Mouse (Mus musculus) gastrocnemius, postnatal 36 days (tissue): ENCODE results near the gene Cacna1c. TPM values are rescaled to one million over a fixed set of nuclear protein-coding genes. Genes with fewer than 3 reads are reported as not detected.
"Not testable (repeated sequence)": the region's sequence is repeated elsewhere in the genome, so short reads cannot be mapped to it uniquely, and the experiment has no call there.

Experiments used
- DNase-seq, 2 experiments: peaks; one replicate each; pipeline ENCODE4 v3.0.0; 2022
- intact Hi-C: fragments of 180-260 bp; cut with DNase I; formaldehyde crosslinking; loops from one replicate; pipeline ENCODE4 v1.15.1; 2025
- total RNA-seq, 2 experiments: library from RNA; stranded (reverse); gene quantifications; 2 replicates each; pipeline ENCODE4 v1.2.3; 2021

Cacna1c gene
- total RNA-seq, 2 experiments from 2014 or later, result 1.5 to 2.3 TPM

- intact Hi-C loops, result loop anchor here (5.0 kb wide), 1 partner anchor 217 kb away; no protein-coding TSS in a partner anchor
- DNase-seq, result no peak
Observed at GRCm38 (mm10) chr6:119215040-119215613, 18.9 kb upstream of the Cacna1c start.

- intact Hi-C loops, result no loop called here
- DNase-seq, result no peak
Observed at GRCm38 (mm10) chr6:119214190-119214589, 18.0 kb upstream of the Cacna1c start.

- DNase-seq, result no peak
Observed at GRCm38 (mm10) chr6:119213375-119213774, 17.2 kb upstream of the Cacna1c start.

GRCm38 (mm10) chr6:119206006-119206405 is 9.8 kb upstream of the Cacna1c start:
- not testable (repeated sequence) for DNase-seq

More at GRCm38 (mm10) chr6:119213375-119213774, 17.2 kb upstream of the Cacna1c start:
- intact Hi-C loops, result no loop called here

GRCm38 (mm10) chr6:119204915-119205314 is 8.7 kb upstream of the Cacna1c start:
- DNase-seq, result no peak
- intact Hi-C loops, result no loop called here

More at GRCm38 (mm10) chr6:119206006-119206405, 9.8 kb upstream of the Cacna1c start:
- intact Hi-C loops, result not testable (repeated sequence)

GRCm38 (mm10) chr6:119204286-119204685 is 8.1 kb upstream of the Cacna1c start:
- no peak for DNase-seq
- intact Hi-C loops, result no loop called here

GRCm38 (mm10) chr6:119201575-119201974 is 5.4 kb upstream of the Cacna1c start:
- intact Hi-C loops, result no loop called here
- DNase-seq, result no peak

GRCm38 (mm10) chr6:119200362-119200761 is 4.1 kb upstream of the Cacna1c start:
- DNase-seq, result no peak
- intact Hi-C loops, result no loop called here

GRCm38 (mm10) chr6:119199274-119199879 is 3.2 kb upstream of the Cacna1c start:
- intact Hi-C loops, result no loop called here
- no peak for DNase-seq

- no peak for DNase-seq
- intact Hi-C loops, result no loop called here
Observed at GRCm38 (mm10) chr6:119198534-119199273, 2.5 kb upstream of the Cacna1c start.

- intact Hi-C loops, result no loop called here
- no peak for DNase-seq
Observed at GRCm38 (mm10) chr6:119194601-119195000, 1.6 kb downstream of the Cacna1c start.

GRCm38 (mm10) chr6:119194161-119194560 is 2.1 kb downstream of the Cacna1c start:
- DNase-seq, result no peak
- intact Hi-C loops, result no loop called here

- intact Hi-C loops, result no loop called here
- DNase-seq, result no peak
Observed at GRCm38 (mm10) chr6:119193571-119194154, 2.6 kb downstream of the Cacna1c start.

GRCm38 (mm10) chr6:119191478-119191877 is 4.7 kb downstream of the Cacna1c start:
- intact Hi-C loops, result no loop called here
- DNase-seq, result no peak

GRCm38 (mm10) chr6:119187631-119188030 is 8.6 kb downstream of the Cacna1c start:
- intact Hi-C loops, result no loop called here
- no peak for DNase-seq

- intact Hi-C loops, result no loop called here
- no peak for DNase-seq
Observed at GRCm38 (mm10) chr6:119186658-119187057, 9.6 kb downstream of the Cacna1c start.

- intact Hi-C loops, result no loop called here
- no peak for DNase-seq
Observed at GRCm38 (mm10) chr6:119183781-119184180, 12.4 kb downstream of the Cacna1c start.

GRCm38 (mm10) chr6:119182211-119182610 is 14.0 kb downstream of the Cacna1c start:
- intact Hi-C loops, result no loop called here
- DNase-seq, result no peak

- intact Hi-C loops, result no loop called here
Observed at GRCm38 (mm10) chr6:119180188-119180587, 16.0 kb downstream of the Cacna1c start.

GRCm38 (mm10) chr6:119177101-119177500 is 19.1 kb downstream of the Cacna1c start:
- DNase-seq, result no peak
- intact Hi-C loops, result no loop called here

More at GRCm38 (mm10) chr6:119180188-119180587, 16.0 kb downstream of the Cacna1c start:
- DNase-seq, result no peak

GRCm38 (mm10) chr6:119176103-119176502 is 20.1 kb downstream of the Cacna1c start:
- DNase-seq, result no peak
- intact Hi-C loops, result no loop called here
